ENCODE assay signal across 2 mouse cellular contexts in the genomic region with DNA sequence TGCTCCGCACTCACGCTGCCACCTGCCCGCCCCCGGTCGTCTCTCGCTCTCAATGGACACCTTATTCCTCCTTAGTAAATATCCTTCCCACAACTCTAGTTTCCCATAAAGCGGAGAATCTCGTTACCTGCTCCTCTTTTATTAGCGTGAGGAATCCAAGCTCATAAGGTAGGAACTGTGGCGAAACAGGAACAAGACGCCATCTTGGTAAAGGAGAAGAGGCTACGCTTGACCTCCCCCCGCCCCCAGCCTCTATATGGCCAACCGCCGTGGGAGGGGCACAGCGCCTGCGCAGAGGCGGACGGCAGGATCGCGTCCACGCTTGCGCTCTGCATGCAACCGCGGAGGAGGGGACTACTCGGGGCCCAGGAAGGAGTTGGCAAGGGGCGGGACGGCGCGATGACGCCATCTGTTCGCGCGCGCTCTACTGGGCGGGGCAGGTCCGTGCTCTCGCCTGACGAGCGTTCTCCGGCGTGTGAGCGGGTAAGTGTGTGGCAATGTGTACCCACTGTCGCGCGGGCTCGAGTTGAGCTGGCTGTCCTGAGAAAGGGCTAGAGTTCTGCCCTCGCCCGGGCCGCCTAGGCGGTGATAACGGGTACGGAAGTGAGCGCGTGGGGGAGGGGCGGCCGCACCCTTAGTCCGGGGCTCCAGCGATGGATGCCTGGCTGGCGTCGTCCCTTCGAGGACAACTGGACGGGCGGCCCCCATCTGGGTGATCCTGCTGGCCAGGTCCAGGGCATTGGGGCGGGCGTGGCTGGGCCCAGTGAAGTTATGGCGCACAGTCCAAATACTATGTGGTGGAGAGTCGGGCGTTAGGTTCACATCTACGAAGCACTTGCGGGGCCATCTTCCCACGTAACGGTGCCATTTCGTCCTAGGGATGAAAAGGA.
TF ChIP-seq lines count a peak whose summit lies in the region.

A gene (minus strand): TSS at position 230 of the 890 bp plus-strand sequence.

TF ChIP-seq in C2C12, 6 proteins besides CTCF, POLR2A, EP300 and RAD21 (continued from another document):
- TF ChIP-seq MYOD1 (IDR thresholded peaks at IDR 0.05; ENCODE audit: control insufficient read depth, insufficient read length, low read depth), result no peak

TF ChIP-seq in myocyte, 11 proteins besides CTCF, POLR2A, EP300 and RAD21 (continued from another document):
- TF ChIP-seq MYOG (IDR thresholded peaks at IDR 0.05; ENCODE audit: control insufficient read depth in 1 of 3, insufficient read depth in 1 of 3, insufficient read length in 2 of 3, low read depth in 2 of 3) (peak in 1 of 3 experiments; percentile 32), CEBPB (IDR thresholded peaks at IDR 0.05; ENCODE audit: insufficient read depth, poor library complexity, severe bottlenecking) (no peak), REST (IDR thresholded peaks at IDR 0.05; ENCODE audit: insufficient read depth, insufficient read length) (no peak), USF1 (IDR thresholded peaks at IDR 0.05; ENCODE audit: low read depth) (no peak), MAX (IDR thresholded peaks at IDR 0.05; ENCODE audit: low read depth) (no peak), MYOD1 (IDR thresholded peaks at IDR 0.05; ENCODE audit: control insufficient read depth in 1 of 3, insufficient read length in 2 of 3, low read depth in 2 of 3) (peak in 1 of 3 experiments; percentile 31)
